Mouse (Mus musculus) embryo, embryonic 11.5 days (tissue): ENCODE measurements around the gene Eya2.

Experiments
- DNase-seq: peaks from one replicate; pipeline ENCODE4 v3.0.0-alpha.2; 2012; ENCODE audit warnings: low read depth, low spot score

The Eya2 gene

GRCm38 (mm10) chr2:165716688-165717087 is 121.9 kb downstream of the Eya2 start:
- DNase-seq: no peak

GRCm38 (mm10) chr2:165717182-165718176 is 122.6 kb downstream of the Eya2 start:
- no peak for DNase-seq

DNA sequence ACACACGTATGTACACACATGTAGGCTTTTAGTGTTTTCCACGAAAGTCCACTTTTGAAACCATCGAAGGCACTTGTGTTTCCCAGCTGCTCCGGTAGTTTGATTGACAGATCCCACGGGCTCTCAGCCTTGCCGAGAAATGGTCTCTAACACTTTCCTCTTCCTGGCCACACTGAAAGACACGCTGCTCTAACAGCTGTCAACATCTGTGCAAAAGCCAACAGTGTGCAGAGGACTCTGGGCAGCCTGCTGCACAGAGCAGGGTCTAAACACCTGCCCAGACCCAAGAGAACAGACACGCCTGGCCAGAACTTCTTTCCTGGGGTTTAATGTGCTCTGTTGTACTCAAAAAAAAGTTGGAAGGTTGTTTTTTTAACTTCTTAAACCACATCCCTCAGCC is 124.5 kb downstream of the Eya2 start:
- DNase-seq: no peak

DNA sequence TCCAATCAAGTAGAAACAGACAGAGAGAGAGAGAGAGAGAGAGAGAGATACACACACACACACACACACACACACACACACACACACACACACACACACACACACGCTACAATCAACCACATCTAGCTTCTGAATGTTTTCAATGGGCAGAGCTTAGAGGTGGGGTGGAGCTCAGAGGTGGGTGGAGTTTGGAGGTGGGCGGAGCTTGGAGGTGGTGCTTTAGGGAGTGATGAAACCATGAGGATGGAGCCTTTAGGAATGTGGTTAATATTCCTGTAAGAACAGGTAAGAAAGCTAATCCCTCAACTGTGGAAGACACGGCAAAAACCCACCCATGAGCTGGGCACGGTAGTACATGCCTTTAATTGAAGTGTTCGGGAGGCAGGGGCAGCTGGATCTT is 127.1 kb downstream of the Eya2 start:
- no peak for DNase-seq

DNA sequence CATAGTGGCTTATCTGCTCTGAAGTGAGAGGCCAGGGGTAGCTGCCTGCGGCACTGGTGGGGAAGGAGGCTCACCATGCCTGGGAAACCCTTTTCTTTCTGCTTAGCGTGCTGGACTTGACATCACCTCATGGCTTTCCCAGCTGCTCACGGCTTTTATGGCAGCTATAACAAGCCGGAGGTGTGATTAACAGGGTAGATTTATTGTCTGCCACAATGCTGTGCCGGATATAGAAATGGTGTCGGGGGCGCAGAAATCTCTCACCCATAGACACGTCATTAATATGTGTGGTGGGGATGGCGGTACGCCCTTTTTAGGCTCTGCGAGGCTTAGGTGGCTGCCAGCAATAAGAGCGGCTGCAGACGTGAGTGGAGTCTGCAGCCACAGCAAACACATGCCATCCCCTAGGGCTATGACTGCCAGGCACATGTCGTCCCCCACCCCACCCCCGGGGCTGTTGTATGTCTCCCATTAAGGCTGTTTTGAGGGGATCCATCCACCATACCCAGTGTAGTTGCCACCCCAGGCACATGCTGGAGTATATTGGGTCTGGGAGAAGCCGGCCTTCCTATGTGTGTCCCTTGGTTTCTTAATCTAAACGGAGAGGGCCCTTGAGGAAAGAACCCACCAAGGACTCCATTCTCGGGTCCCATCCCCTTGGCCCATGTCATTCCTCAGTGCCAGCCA is 137.9 kb downstream of the Eya2 start:
- DNase-seq: no peak

DNA sequence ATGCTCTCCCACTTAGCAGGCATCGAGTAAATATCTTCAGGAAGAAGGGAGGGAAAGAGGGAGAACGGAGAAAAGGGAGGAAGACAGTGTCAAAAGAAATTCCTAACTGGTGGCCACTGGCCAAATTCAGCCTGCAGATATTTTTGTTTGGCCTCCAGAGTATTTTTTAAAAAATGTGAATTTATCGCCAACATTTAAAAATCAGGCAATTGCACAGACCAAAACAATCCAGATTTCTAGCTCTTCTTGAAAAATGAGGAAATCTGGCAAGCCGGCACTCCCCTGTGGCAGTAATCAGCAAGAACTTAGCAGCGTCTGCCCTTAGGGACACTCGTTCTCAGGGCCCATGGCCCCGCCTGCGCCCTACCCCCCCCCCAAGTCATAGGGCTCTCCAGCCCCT is 138.9 kb downstream of the Eya2 start:
- DNase-seq: no peak

DNA sequence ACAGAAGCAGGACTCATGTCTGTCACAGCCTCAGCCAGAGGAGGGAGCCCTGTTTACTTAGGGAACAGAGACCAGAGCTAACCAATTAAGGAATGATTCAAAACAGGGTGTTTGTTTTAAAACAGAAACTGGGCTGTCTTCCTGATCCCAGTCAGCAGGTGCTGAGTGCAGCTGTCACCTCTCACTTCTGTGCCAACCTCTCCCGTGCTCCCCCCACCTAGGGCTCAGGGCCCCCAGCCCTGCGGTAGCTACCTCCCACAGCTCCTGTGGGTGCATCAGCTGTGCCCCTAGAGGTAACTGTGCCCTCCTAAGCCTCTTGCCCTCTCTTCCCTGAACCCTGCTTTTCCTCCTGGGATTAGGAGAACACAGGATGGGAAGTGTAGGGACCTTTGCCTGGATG is 141.5 kb downstream of the Eya2 start:
- no peak for DNase-seq

GRCm38 (mm10) chr2:165740381-165740780 is 145.5 kb downstream of the Eya2 start:
- DNase-seq: no peak

- no peak for DNase-seq
Measured at GRCm38 (mm10) chr2:165740982-165741381, 146.2 kb downstream of the Eya2 start.

DNA sequence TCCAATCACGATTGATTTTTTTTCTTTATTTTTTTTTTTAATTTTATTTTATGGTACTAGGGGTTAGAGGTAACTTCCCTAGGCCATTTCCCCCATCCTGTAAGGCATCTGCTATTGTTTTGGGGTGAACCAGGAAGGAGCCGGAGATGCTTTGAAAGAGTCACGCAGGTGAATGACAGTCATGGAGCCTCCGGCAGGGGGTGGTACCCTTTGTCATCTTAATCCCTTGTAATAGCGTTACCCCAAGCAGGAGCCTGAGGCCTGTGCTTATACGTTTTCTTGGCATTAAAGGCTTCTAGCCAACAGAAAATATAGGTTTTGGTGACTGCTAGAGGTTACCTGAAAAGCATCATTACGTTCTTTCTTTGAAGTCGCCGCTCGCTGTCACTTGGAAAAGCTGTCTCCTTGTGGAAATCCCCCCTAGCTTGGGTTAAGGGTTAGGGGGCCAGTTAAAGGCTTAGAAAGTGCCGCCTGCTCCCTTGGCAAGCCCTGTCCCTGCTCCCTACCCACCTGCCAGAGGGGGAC is 146.8 kb downstream of the Eya2 start:
- DNase-seq: no peak

DNA sequence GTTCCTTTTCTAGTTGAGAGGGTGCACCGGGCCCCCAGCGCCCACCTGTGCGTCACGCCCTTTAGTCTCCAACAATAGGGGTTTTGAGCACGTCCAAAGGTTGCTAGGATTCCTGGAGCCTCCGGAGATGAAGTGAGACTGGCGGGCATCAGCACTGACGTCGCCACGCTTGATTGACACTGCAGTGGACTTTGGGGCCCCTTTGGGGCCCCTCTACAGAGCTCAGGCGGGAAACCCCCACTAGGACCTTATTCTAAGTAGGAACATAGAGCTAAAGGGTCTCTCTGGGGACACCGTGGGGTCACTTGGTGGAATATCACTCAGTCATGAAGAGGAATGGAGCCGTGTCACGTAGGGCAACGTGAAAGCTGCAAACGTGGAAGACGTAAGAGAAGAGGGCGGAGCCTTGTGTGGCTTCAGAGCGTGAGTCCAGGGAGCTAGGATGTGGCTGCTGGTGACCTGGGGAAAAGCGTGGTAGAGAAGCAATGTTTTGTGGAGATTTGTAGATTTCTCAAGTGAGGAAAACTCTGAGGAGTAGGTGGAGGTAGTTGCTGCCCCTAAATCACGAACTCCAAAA is 147.5 kb downstream of the Eya2 start:
- DNase-seq: no peak

- no peak for DNase-seq
Measured at GRCm38 (mm10) chr2:165745306-165746098, 150.7 kb downstream of the Eya2 start.

DNA sequence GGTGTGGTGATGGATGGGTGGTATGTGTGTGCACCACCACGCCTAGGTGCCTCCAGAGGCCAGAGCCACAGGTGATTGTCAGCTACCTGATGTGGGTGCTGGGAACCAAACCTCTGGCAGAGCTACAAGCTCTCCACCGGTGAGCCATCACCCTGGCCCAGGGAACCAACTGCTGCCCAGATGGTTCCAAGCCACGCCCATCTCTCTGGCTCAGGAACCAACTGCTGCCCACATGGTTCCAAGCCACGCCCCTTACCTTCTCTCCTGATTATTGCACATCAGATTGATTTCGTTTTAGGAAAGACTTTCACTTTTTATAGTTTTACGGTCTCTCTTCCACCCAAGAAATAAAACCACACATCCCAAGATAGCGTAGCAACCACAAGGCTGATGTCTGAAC is 153.1 kb downstream of the Eya2 start:
- DNase-seq: no peak

- DNase-seq: no peak
Measured at GRCm38 (mm10) chr2:165748426-165748825, 153.6 kb downstream of the Eya2 start.

- DNase-seq: no peak
Measured at GRCm38 (mm10) chr2:165751068-165751467, 156.2 kb downstream of the Eya2 start.

DNA sequence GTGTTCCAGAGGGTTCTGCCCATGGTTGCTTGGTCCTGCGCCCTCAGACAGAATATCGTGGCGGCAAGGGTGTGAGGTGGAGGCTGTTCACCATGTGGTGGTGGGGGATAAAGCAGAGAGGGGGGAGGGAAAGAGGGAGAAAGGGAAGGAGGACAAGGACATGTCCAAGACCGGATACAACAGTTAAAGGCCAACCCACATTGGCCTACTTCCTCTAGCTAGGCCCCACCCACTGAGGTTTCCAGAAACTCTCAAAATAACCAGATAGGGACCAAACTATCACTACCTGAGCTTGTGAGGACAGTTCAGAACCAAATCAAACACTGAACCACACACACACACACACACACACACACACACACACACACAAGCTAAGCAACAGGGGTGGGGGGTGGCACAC is 157.9 kb downstream of the Eya2 start:
- no peak for DNase-seq

- DNase-seq: no peak
Measured at GRCm38 (mm10) chr2:165757799-165758198, 163.0 kb downstream of the Eya2 start.

- DNase-seq: no peak
Measured at GRCm38 (mm10) chr2:165758534-165758933, 163.7 kb downstream of the Eya2 start.

- no peak for DNase-seq
Measured at GRCm38 (mm10) chr2:165759421-165759985, 164.7 kb downstream of the Eya2 start.

DNA sequence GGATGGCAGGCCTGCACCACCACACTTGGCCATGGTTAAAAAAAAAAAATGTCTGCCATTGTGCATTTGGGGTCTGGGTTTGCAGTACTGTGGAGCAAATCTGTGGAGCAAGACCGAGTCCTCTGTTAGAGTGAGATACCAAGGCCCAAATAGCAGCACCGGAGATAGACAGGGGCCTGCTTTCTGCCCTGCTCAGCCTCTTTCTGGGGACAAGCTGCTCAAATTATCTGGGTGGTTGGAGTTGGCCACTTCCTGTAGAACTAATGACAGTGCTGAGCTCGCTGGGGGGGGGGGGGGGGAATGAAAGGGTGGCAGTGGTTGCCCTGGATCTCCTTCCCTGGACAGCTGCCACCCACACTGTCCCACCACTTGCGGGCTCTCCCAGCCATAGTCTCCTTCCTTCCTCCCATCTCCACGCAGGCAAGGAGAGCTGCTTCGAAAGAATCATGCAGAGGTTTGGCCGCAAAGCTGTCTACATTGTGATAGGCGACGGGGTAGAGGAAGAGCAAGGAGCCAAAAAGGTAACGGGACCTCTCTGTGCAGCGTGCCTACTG is 174.1 kb downstream of the Eya2 start:
- DNase-seq: no peak
